Comparison of ENCODE assay signal across 12 mouse cellular contexts in the genomic region with DNA sequence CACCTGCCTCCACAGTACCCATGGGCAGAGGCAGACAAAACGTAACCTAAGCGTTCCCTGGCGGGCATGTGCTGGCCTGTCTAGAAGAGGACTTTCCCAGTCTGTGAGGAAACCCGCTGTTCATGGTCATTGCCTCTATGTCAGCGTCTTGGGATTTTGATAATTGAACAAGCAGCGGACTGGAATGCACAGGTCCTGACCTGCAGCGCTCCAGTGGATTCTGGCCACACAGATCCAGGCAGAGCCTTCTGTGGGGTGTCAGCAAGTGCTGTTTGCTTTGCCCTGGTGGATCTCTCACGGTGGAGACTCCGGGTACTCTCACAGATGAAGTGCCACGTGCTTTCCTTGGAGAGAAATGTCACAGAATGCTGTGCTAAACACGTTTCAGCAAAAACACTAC. TPM values are rescaled to one million over a fixed set of nuclear protein-coding genes. Genes with fewer than 3 reads are reported as not detected.
DNase-seq lines count a peak whose midpoint lies in the region; ATAC-seq and TF ChIP-seq lines count a peak whose summit lies in the region.
"Had no signal": no experiment of that assay in that cellular context is flagged by ENCODE, and none has a peak within 500 bp of the region (broad histone marks: within the 10 kb centered on the region; RNA-seq: fewer than 3 reads in every experiment).

No protein-coding gene starts in this region.

- H3K4me3 ChIP-seq in hindbrain, embryonic 11.5 days (ENCODE audit: low read depth, low read length), result no peak overlapping the region
- no peak overlapping the region for H3K4me3 ChIP-seq in hindbrain, embryonic 13.5 days
- no peak overlapping the region for H3K4me3 ChIP-seq in kidney, postnatal 0 days (replicated peaks; ENCODE audit: low read depth, low read length)
- no peak overlapping the region for H3K4me3 ChIP-seq in neural tube, embryonic 15.5 days (replicated peaks)
- no peak overlapping the region for H3K4me3 ChIP-seq in liver, embryonic 12.5 days
- H3K4me3 ChIP-seq: liver, embryonic 15.5 days had no signal

- no peaks in the 10 kb centered on the region; the same call in 1 of the 2 replicates for H3K4me1 ChIP-seq in hindbrain, embryonic 11.5 days (replicated peaks; ENCODE audit: control insufficient read depth, insufficient read depth, low read length)
- H3K4me1 ChIP-seq in hindbrain, embryonic 13.5 days (replicated peaks), result 0 out of 2 replicates have a peak, but pooled peaks cover 7% of the 10 kb centered on the region
- no peaks in the 10 kb centered on the region for H3K4me1 ChIP-seq in kidney, postnatal 0 days (replicated peaks; ENCODE audit: insufficient read depth, low read length)
- 0 out of 2 replicates have a peak, but pooled peaks cover 6% of the 10 kb centered on the region for H3K4me1 ChIP-seq in neural tube, embryonic 15.5 days
- 0 out of 2 replicates have a peak, but pooled peaks cover 6% of the 10 kb centered on the region for H3K4me1 ChIP-seq in liver, embryonic 12.5 days
- H3K4me1 ChIP-seq: liver, embryonic 15.5 days had no signal

- H3K9me3 ChIP-seq in hindbrain, embryonic 11.5 days (ENCODE audit: control insufficient read depth, low read length), result no peaks in the 10 kb centered on the region
- H3K9me3 ChIP-seq in hindbrain, embryonic 13.5 days, result no peaks in the 10 kb centered on the region
- H3K9me3 ChIP-seq in kidney, postnatal 0 days (replicated peaks; ENCODE audit: low read length), result no peaks in the 10 kb centered on the region
- H3K9me3 ChIP-seq in neural tube, embryonic 15.5 days (replicated peaks), result no peaks in the 10 kb centered on the region
- no peaks in the 10 kb centered on the region for H3K9me3 ChIP-seq in liver, embryonic 12.5 days (replicated peaks)
- H3K9me3 ChIP-seq: liver, embryonic 15.5 days had no signal

- WGBS in hindbrain, embryonic 11.5 days, result 38% methylated on average over 11 of the region's 11 CpGs
- 50% methylated on average over 11 of the region's 11 CpGs for WGBS in hindbrain, embryonic 13.5 days
- WGBS in kidney, postnatal 0 days, result 11% methylated on average over 11 of the region's 11 CpGs
- WGBS in neural tube, embryonic 15.5 days, result 68% methylated on average over 11 of the region's 11 CpGs
- 57% methylated on average over 11 of the region's 11 CpGs for WGBS in liver, embryonic 12.5 days (ENCODE audit: insufficient replicate concordance)

- no peaks in the 10 kb centered on the region for H3K36me3 ChIP-seq in hindbrain, embryonic 11.5 days (ENCODE audit: control insufficient read depth, insufficient read depth, low read length)
- H3K36me3 ChIP-seq in hindbrain, embryonic 13.5 days, result no peaks in the 10 kb centered on the region
- no peaks in the 10 kb centered on the region for H3K36me3 ChIP-seq in kidney, postnatal 0 days (ENCODE audit: insufficient read depth, low read length)
- H3K36me3 ChIP-seq in neural tube, embryonic 15.5 days, result no peaks in the 10 kb centered on the region
- no peaks in the 10 kb centered on the region for H3K36me3 ChIP-seq in liver, embryonic 12.5 days
- H3K36me3 ChIP-seq: liver, embryonic 15.5 days had no signal

- no peak overlapping the region for H3K4me2 ChIP-seq in hindbrain, embryonic 11.5 days (replicated peaks; ENCODE audit: low read depth, low read length)
- no peak overlapping the region for H3K4me2 ChIP-seq in hindbrain, embryonic 13.5 days
- no peak overlapping the region for H3K4me2 ChIP-seq in kidney, postnatal 0 days (ENCODE audit: low read length)
- H3K4me2 ChIP-seq in neural tube, embryonic 15.5 days, result no peak overlapping the region
- H3K4me2 ChIP-seq in liver, embryonic 12.5 days, result no peak overlapping the region
- H3K4me2 ChIP-seq: liver, embryonic 15.5 days had no signal

- no peaks in the 10 kb centered on the region for H3K27me3 ChIP-seq in hindbrain, embryonic 11.5 days (ENCODE audit: control insufficient read depth, insufficient read depth, low read length)
- H3K27me3 ChIP-seq in hindbrain, embryonic 13.5 days, result no peaks in the 10 kb centered on the region
- no peaks in the 10 kb centered on the region for H3K27me3 ChIP-seq in kidney, postnatal 0 days (ENCODE audit: insufficient read depth, low read length)
- H3K27me3 ChIP-seq in neural tube, embryonic 15.5 days (replicated peaks), result 0 out of 2 replicates have a peak, but pooled peaks cover 2% of the 10 kb centered on the region
- no peaks in the 10 kb centered on the region for H3K27me3 ChIP-seq in liver, embryonic 12.5 days (replicated peaks)

- peak; percentile 25 for DNase-seq in hindbrain, embryonic 11.5 days (ENCODE audit: low spot score)
- peak; percentile 60 for DNase-seq in embryo, embryonic 11 days
- DNase-seq in kidney, postnatal 0 days (ENCODE audit: low spot score), result peak; percentile 72
- no peak for DNase-seq in gastrocnemius, postnatal 25 days
- no peak for DNase-seq in testis, postnatal 14 days (ENCODE audit: low spot score)
- DNase-seq: cerebellum, adult 2 months; right cerebral cortex, adult 18-20 months had no signal

- TF ChIP-seq CTCF in kidney, postnatal 0 days (IDR thresholded peaks at IDR 0.05; ENCODE audit: low read depth), result no peak

- no peak overlapping the region for H3K27ac ChIP-seq in hindbrain, embryonic 11.5 days (ENCODE audit: low read depth, low read length)
- no peak overlapping the region for H3K27ac ChIP-seq in hindbrain, embryonic 13.5 days
- H3K27ac ChIP-seq in kidney, postnatal 0 days, result no peak overlapping the region
- no peak overlapping the region for H3K27ac ChIP-seq in neural tube, embryonic 15.5 days (replicated peaks)
- no peak overlapping the region for H3K27ac ChIP-seq in liver, embryonic 12.5 days
- H3K27ac ChIP-seq: liver, embryonic 15.5 days had no signal

- H3K9ac ChIP-seq in hindbrain, embryonic 11.5 days (ENCODE audit: low read depth, low read length), result no peak overlapping the region
- H3K9ac ChIP-seq in hindbrain, embryonic 13.5 days, result no peak overlapping the region
- H3K9ac ChIP-seq in kidney, postnatal 0 days (ENCODE audit: low read depth, low read length), result no peak overlapping the region
- H3K9ac ChIP-seq in neural tube, embryonic 15.5 days (replicated peaks), result 0 out of 2 replicates have a peak overlapping the region, but pooled peaks have one; percentile 6
- no peak overlapping the region for H3K9ac ChIP-seq in liver, embryonic 12.5 days
- H3K9ac ChIP-seq: liver, embryonic 15.5 days had no signal

- no peak for ATAC-seq in hindbrain, embryonic 11.5 days (ENCODE audit: low FRiP score)
- no peak for ATAC-seq in hindbrain, embryonic 13.5 days (ENCODE audit: low FRiP score)
- no peak; the same call in 1 of the 2 replicates for ATAC-seq in kidney, postnatal 0 days (replicated peaks; ENCODE audit: low FRiP score, low read depth)
- no peak for ATAC-seq in neural tube, embryonic 15.5 days (ENCODE audit: low FRiP score)
- ATAC-seq in liver, embryonic 12.5 days, result no peak
- ATAC-seq: activated CD4-positive, CD25-positive, alpha-beta regulatory T cell, adult 4 months had no signal

RNA-seq across cellular contexts. Expression of gene Ptgfrn, which starts 26.4 kb away (rescaled TPM):
- 3.3 and 3.5 TPM in 2 replicates for polyA plus RNA-seq in hindbrain, embryonic 11.5 days (2014; fragmentation: Nextera tagmentation; extraction: Ambion mirVana)
- 2.1 and 2.4 TPM in 2 replicates for polyA plus RNA-seq in hindbrain, embryonic 13.5 days (2015; fragmentation: Nextera tagmentation; extraction: Ambion mirVana)
- polyA plus RNA-seq in kidney, postnatal 0 days (2015; fragmentation: Nextera tagmentation; extraction: Ambion mirVana), result 2.1 and 2.5 TPM in 2 replicates
- 3.0 TPM in 2 replicates for polyA plus RNA-seq in neural tube, embryonic 15.5 days (2015; fragmentation: Nextera tagmentation; extraction: Ambion mirVana)
- total RNA-seq in gastrocnemius, postnatal 25 days (2021), result 10 to 100 TPM; 14.9 to 17.0 TPM
- 0.68 and 0.78 TPM in 2 replicates for polyA plus RNA-seq in liver, embryonic 12.5 days (2016; fragmentation: Nextera tagmentation; extraction: Ambion mirVana)

Comparison
In these comparisons a context has a peak if more than half of its experiments do, and no peak if none do; other contexts are left out.
1. DNase-seq: peak in hindbrain, embryonic 11.5 days (single experiment), embryo, embryonic 11 days (single experiment) and kidney, postnatal 0 days (single experiment); none in gastrocnemius, postnatal 25 days (single experiment) and testis, postnatal 14 days (single experiment).